Mouse (Mus musculus) inflammation-experienced regulatory T-cells, adult 16 weeks (primary cell): Measurements from ENCODE around the gene Gm13694. TPM values are rescaled to one million over a fixed set of nuclear protein-coding genes. Genes with fewer than 3 reads are reported as not detected.

Experiments
- polyA plus RNA-seq: library from polyadenylated mRNA; unstranded; fragments of 100-300 nt; shearing (Covaris generic); gene quantifications from one replicate; pipeline ENCODE4 v1.2.1, GENCODE M21; 2017

Gm13694 gene
- not detected for polyA plus RNA-seq

DNA sequence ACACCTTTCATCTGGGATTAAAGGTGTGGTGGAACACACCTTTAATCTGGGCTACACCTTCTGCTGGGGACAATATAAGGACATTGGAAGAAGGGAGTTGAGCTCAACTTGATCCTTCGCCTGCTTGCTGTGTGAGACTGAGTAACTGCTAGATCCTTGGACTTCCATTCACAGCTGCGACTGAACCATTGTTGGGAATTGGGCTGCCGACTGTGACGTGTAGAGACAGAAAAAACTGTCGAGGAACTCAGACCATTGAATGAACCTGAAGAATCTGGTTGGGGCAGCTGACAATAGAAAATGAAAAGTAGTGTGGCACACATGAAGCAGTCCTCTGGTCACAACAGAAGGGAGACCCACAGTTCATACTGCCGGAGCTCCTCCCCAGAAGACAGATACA lies at the start of gene Gm13694:
TSS of gene Gm13694 (plus strand) at position 301 of the 400 bp plus-strand sequence.

DNA sequence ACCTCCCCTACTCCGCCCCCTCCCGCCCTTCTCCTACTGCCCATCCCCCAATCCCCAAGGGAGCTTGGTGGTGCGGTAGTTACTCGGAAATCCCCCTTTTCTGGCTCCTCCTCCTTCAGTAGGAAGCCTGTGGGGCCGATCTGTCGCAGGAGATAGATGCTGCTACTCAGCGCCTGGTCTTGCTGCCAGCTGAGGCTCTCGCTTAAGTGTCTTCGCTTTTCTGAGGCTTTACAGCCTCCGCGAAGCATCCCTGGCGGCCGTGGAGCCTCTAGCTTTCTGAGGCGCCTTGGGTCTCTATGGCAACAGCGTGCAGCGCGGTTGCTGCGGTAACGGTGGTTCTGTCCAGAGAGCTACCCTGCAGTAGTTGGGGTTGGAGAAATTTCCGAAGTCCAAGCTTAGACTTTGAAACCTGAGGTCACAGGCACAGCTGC lies 37.8 kb upstream of the Gm13694 start, which contains the start of gene Zswim2:
TSS of gene Zswim2 (minus strand) at position 298 of the 431 bp plus-strand sequence.

DNA sequence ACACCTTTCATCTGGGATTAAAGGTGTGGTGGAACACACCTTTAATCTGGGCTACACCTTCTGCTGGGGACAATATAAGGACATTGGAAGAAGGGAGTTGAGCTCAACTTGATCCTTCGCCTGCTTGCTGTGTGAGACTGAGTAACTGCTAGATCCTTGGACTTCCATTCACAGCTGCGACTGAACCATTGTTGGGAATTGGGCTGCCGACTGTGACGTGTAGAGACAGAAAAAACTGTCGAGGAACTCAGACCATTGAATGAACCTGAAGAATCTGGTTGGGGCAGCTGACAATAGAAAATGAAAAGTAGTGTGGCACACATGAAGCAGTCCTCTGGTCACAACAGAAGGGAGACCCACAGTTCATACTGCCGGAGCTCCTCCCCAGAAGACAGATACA lies 23.3 kb upstream of the Gm13694 start, which contains the start of gene Gm13698:
TSS of gene Gm13698 (plus strand) at position 301 of the 400 bp plus-strand sequence.

DNA sequence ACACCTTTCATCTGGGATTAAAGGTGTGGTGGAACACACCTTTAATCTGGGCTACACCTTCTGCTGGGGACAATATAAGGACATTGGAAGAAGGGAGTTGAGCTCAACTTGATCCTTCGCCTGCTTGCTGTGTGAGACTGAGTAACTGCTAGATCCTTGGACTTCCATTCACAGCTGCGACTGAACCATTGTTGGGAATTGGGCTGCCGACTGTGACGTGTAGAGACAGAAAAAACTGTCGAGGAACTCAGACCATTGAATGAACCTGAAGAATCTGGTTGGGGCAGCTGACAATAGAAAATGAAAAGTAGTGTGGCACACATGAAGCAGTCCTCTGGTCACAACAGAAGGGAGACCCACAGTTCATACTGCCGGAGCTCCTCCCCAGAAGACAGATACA lies 17.5 kb upstream of the Gm13694 start, which contains the start of gene Gm13693:
TSS of gene Gm13693 (plus strand) at position 301 of the 400 bp plus-strand sequence.

DNA sequence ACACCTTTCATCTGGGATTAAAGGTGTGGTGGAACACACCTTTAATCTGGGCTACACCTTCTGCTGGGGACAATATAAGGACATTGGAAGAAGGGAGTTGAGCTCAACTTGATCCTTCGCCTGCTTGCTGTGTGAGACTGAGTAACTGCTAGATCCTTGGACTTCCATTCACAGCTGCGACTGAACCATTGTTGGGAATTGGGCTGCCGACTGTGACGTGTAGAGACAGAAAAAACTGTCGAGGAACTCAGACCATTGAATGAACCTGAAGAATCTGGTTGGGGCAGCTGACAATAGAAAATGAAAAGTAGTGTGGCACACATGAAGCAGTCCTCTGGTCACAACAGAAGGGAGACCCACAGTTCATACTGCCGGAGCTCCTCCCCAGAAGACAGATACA lies 11.7 kb upstream of the Gm13694 start, which contains the start of gene Gm13695:
TSS of gene Gm13695 (plus strand) at position 301 of the 400 bp plus-strand sequence.

DNA sequence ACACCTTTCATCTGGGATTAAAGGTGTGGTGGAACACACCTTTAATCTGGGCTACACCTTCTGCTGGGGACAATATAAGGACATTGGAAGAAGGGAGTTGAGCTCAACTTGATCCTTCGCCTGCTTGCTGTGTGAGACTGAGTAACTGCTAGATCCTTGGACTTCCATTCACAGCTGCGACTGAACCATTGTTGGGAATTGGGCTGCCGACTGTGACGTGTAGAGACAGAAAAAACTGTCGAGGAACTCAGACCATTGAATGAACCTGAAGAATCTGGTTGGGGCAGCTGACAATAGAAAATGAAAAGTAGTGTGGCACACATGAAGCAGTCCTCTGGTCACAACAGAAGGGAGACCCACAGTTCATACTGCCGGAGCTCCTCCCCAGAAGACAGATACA lies 5.9 kb upstream of the Gm13694 start, which contains the start of gene Gm13696:
TSS of gene Gm13696 (plus strand) at position 301 of the 400 bp plus-strand sequence.

DNA sequence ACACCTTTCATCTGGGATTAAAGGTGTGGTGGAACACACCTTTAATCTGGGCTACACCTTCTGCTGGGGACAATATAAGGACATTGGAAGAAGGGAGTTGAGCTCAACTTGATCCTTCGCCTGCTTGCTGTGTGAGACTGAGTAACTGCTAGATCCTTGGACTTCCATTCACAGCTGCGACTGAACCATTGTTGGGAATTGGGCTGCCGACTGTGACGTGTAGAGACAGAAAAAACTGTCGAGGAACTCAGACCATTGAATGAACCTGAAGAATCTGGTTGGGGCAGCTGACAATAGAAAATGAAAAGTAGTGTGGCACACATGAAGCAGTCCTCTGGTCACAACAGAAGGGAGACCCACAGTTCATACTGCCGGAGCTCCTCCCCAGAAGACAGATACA lies 5.7 kb downstream of the Gm13694 start, which contains the start of gene Gm13697:
TSS of gene Gm13697 (plus strand) at position 301 of the 400 bp plus-strand sequence.

DNA sequence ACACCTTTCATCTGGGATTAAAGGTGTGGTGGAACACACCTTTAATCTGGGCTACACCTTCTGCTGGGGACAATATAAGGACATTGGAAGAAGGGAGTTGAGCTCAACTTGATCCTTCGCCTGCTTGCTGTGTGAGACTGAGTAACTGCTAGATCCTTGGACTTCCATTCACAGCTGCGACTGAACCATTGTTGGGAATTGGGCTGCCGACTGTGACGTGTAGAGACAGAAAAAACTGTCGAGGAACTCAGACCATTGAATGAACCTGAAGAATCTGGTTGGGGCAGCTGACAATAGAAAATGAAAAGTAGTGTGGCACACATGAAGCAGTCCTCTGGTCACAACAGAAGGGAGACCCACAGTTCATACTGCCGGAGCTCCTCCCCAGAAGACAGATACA lies 11.5 kb downstream of the Gm13694 start, which contains the start of gene Gm13691:
TSS of gene Gm13691 (plus strand) at position 301 of the 400 bp plus-strand sequence.

Other genes with a start within 250 kb of the Gm13694 start
- gene Fam171b, start 166.3 kb upstream of the Gm13694 start, polyA plus RNA-seq = 0.18 TPM
- not detected for gene Zswim2, start 37.7 kb upstream of the Gm13694 start, polyA plus RNA-seq
- not detected for gene Gm13698, start 23.2 kb upstream of the Gm13694 start, polyA plus RNA-seq
- gene Gm13693, start 17.4 kb upstream of the Gm13694 start, polyA plus RNA-seq = not detected
- gene Gm13695, start 11.6 kb upstream of the Gm13694 start, polyA plus RNA-seq = not detected
- not detected for gene Gm13696, start 5.8 kb upstream of the Gm13694 start, polyA plus RNA-seq
- gene Gm13697, start 5.8 kb downstream of the Gm13694 start, polyA plus RNA-seq = not detected
- gene Gm13691, start 11.6 kb downstream of the Gm13694 start, polyA plus RNA-seq = not detected